Mouse (Mus musculus) embryonic facial prominence, embryonic 14.5 days (tissue): ENCODE measurements at regions not wholly inside any gene's neighbourhood (a gene's known extent, or its start where the extent isn't known, plus 50 kb on each side); places are given as distances from the start of the nearest gene placed in this dataset.

Experiments
- ATAC-seq: fragments of 200-750 bp; cut with Nextera tagmentation; 2 replicates; pipeline ENCODE4 v1.8.0; 2017; ENCODE audit warnings: low read depth, moderate number of reproducible peaks, moderate TSS enrichment
- DNase-seq: peaks from one replicate; pipeline ENCODE4 v3.0.0-alpha.2; 2015; ENCODE audit warnings: low spot score
- H3K27ac ChIP-seq: fragments of 300-500 bp; sonication (generic); replicated peaks from 2 replicates; pipeline ENCODE4 v1.5.1; 2014; ENCODE audit warnings: low read depth, mild to moderate bottlenecking, low read length, moderate library complexity
- H3K27me3 ChIP-seq: fragments of 300-500 bp; sonication (generic); replicated peaks from 2 replicates; pipeline ENCODE4 v1.6.1; 2014; ENCODE audit warnings: low read length; ENCODE audit not compliant: control insufficient read depth, insufficient read depth
- H3K36me3 ChIP-seq: fragments of 300-500 bp; sonication (generic); 2 replicates; pipeline ENCODE4 v1.6.1; 2014; ENCODE audit warnings: low read length, mixed read lengths; ENCODE audit not compliant: control insufficient read depth, insufficient read depth
- H3K4me1 ChIP-seq: fragments of 300-500 bp; sonication (generic); 2 replicates; pipeline ENCODE4 v1.6.1; 2014; ENCODE audit warnings: antibody characterized with exemption, low read length; ENCODE audit not compliant: control insufficient read depth, insufficient read depth
- H3K4me2 ChIP-seq: fragments of 300-500 bp; sonication (generic); 2 replicates; pipeline ENCODE4 v1.6.1; 2014; ENCODE audit warnings: low read depth, mild to moderate bottlenecking, low read length, moderate library complexity, mixed read lengths
- H3K4me3 ChIP-seq: fragments of 300-500 bp; sonication (generic); 2 replicates; pipeline ENCODE4 v1.5.1; 2014; ENCODE audit warnings: low read depth, mild to moderate bottlenecking, low read length
- H3K9ac ChIP-seq: fragments of 300-500 bp; sonication (generic); 2 replicates; pipeline ENCODE4 v1.6.1; 2014; ENCODE audit warnings: low read depth, mild to moderate bottlenecking, low read length, moderate library complexity, mixed read lengths
- H3K9me3 ChIP-seq: fragments of 300-500 bp; sonication (generic); 2 replicates; pipeline ENCODE4 v1.6.1; 2016; ENCODE audit warnings: low read length; ENCODE audit not compliant: control insufficient read depth
- WGBS: fragments of 180-500 bp; shearing (Covaris S2); extraction: QIAGEN DNeasy Blood & Tissue Kit; methylation state at CpG from one replicate; pipeline ENCODE4 v1.1.7; 2014; 5-methylcytosine and 5-hydroxymethylcytosine counted together

DNA sequence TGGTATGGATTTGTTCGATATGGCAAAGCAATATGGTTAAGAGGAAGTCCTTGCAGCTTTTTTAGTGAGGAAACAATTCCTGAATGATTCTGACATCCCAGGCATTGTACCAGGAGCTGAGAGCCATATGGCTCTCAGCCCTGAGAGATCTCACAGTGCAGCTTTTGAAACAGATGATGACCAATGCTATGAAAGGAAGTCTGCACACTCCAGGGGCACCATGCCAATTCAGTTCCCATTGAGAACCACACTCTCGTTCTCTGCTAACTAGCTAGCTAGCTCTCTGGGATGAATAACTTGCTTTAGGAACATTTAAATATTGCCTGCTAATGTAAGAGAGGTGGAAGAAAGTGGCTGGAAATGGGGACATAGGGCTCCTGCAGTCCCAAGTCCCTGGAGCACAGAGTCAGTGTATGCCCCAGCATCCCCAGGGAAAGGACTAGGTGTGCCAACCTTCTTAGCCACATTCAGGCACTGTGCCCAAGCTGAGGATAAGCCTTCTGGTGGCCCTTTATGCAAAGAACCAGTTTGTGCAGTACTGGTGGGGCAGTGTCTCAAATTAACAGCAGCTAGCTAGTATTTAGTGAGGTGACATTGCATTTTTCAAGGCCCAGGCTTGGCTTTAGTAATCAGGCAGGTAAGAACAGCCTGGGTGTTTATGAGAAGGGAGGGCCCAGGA lies 61.8 kb upstream of the Nampt start:
- DNase-seq: peak; percentile 45
- Histone ChIP-seq H3K36me3 (no peaks in the 10 kb centered on the region), H3K9ac (no peak overlapping the region), H3K4me2 (no peak overlapping the region), H3K27ac (no peak overlapping the region), H3K27me3 (no peaks in the 10 kb centered on the region), H3K9me3 (no peaks in the 10 kb centered on the region), H3K4me3 (no peak overlapping the region), H3K4me1 (no peaks in the 10 kb centered on the region)
- ATAC-seq: peak; percentile 53; the same call in 1 of the 2 replicates
- WGBS: 73% methylated on average over 2 of the region's 2 CpGs

DNA sequence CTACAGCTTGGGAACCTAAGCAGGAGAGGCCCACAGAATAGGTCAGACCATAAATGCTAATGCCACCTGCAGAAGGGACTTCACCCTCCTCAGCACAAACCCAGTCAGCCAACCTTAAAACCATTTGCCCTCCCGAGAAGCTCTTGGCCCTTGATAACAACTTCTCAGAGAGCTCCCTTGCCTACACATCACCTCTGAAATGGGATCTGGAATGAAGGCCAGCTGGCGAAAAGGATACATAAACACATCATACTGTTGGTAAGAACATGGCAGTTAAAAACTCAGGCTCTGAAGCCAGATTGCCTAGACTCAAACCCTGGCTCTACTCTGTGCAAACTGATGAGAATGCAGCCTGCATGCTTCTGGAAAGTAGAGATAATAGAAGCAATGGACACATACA lies 61.2 kb upstream of the Nampt start:
- H3K27ac ChIP-seq: no peak overlapping the region
- ATAC-seq: no peak

DNA sequence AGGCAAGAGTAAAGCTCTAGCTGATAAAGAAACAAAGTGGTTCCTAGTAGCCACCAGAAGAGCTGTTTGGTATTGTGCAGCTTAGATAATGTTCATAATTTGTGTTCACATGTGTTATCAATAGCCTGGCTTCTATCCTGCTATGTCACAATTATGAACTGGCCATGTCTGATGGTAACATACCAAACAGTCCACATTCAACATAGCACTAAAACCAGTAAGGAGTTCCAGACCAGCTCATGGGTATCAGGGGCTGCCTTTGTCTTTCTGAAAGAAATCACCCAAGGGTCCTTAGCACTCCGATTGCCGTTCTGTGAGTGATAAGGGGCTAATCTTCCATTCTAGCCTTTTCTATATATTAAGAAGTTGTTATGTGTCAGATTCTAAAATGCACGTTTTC lies 58.7 kb upstream of the Nampt start:
- ATAC-seq: no peak
- no peak overlapping the region for H3K27ac ChIP-seq
- no peaks in the 10 kb centered on the region for H3K36me3 ChIP-seq
- no peaks in the 10 kb centered on the region for H3K27me3 ChIP-seq
- H3K4me1 ChIP-seq: no peaks in the 10 kb centered on the region
- 78% methylated on average over 3 of the region's 3 CpGs for WGBS
- H3K9me3 ChIP-seq: no peaks in the 10 kb centered on the region
- H3K4me3 ChIP-seq: no peak overlapping the region
- DNase-seq: no peak
- H3K9ac ChIP-seq: no peak overlapping the region
- H3K4me2 ChIP-seq: no peak overlapping the region

More for the DNA sequence above, 61.2 kb upstream of the Nampt start:
- DNase-seq: no peak
- no peaks in the 10 kb centered on the region for H3K9me3 ChIP-seq
- 85% methylated on average over 2 of the region's 2 CpGs for WGBS
- H3K4me1 ChIP-seq: no peaks in the 10 kb centered on the region
- no peaks in the 10 kb centered on the region for H3K36me3 ChIP-seq
- no peak overlapping the region for H3K4me3 ChIP-seq
- H3K9ac ChIP-seq: no peak overlapping the region
- H3K27me3 ChIP-seq: no peaks in the 10 kb centered on the region
- no peak overlapping the region for H3K4me2 ChIP-seq

DNA sequence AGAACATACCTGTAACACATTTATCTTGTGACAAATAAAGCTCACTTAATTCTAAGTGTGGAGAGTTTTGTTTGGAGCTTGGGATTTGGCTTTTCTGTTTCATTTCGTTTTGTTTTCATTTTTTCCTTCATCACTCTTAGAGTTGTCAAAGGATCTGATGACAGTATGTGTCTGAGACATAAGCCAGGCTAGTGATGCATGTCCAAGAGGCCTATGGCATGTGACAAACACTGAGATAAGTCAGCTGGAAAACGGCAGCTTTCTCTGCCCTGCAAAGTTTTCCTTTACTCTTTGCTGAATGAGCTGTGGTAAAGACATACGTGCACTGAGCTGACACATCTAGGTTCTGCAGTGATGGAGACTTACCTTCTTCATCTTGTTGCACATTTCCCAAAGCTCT lies 58.3 kb upstream of the Nampt start:
- no peak overlapping the region for H3K27ac ChIP-seq
- no peaks in the 10 kb centered on the region for H3K9me3 ChIP-seq
- H3K36me3 ChIP-seq: no peaks in the 10 kb centered on the region
- no peak for DNase-seq
- H3K4me1 ChIP-seq: no peaks in the 10 kb centered on the region
- ATAC-seq: no peak
- no peak overlapping the region for H3K4me3 ChIP-seq
- WGBS: 53% methylated on average over 3 of the region's 3 CpGs
- H3K4me2 ChIP-seq: no peak overlapping the region
- H3K27me3 ChIP-seq: no peaks in the 10 kb centered on the region
- H3K9ac ChIP-seq: no peak overlapping the region

DNA sequence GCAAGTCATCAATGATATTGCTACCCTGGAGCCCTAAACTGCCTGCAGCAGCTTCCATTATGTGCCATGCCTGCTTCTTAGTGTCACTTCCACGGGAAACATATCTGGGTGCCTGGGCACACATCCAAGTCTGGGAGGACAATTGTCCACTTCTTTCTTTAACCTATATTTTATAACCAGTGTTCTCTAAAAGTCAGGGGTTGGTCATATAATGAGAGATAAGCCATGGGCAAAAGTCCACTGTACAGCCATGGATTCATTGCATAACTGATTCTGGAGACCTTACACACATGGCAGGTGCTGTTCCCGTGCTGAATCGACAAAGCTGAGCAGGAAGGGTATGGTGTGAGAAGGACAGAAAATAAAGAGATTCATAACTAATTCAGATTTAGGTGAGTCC lies 55.1 kb upstream of the Nampt start:
- H3K9me3 ChIP-seq: no peaks in the 10 kb centered on the region
- DNase-seq: no peak
- H3K27me3 ChIP-seq: no peaks in the 10 kb centered on the region
- no peaks in the 10 kb centered on the region for H3K4me1 ChIP-seq
- no peaks in the 10 kb centered on the region for H3K36me3 ChIP-seq
- 71% methylated on average over 3 of the region's 3 CpGs for WGBS
- H3K4me3 ChIP-seq: no peak overlapping the region
- ATAC-seq: no peak
- no peak overlapping the region for H3K9ac ChIP-seq
- H3K4me2 ChIP-seq: no peak overlapping the region
- H3K27ac ChIP-seq: no peak overlapping the region

DNA sequence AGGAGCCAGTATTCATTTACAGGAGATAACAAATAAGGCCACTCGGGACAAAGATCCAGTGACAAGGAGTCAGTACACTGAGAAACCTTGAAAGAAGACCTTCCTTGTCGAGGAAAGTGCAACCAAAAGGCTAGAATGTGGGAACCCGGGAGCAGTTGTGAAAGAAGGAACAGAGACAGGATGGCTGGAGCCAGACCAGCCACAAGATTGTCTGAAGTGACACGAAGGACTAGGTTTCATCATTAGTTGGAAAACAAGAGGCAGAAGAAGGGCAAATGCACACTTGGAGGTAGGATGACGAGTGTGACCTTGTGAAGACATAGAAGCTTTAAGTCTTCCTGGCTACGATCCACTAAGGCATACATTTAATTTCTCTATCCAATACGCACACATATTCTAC lies 54.6 kb upstream of the Nampt start:
- 87% methylated on average over 7 of the region's 7 CpGs for WGBS
- H3K27me3 ChIP-seq: no peaks in the 10 kb centered on the region
- H3K9ac ChIP-seq: no peak overlapping the region
- H3K36me3 ChIP-seq: no peaks in the 10 kb centered on the region
- ATAC-seq (no peak), DNase-seq (no peak)
- H3K4me2 ChIP-seq: no peak overlapping the region
- no peaks in the 10 kb centered on the region for H3K9me3 ChIP-seq
- no peaks in the 10 kb centered on the region for H3K4me1 ChIP-seq
- H3K4me3 ChIP-seq: no peak overlapping the region
- no peak overlapping the region for H3K27ac ChIP-seq

DNA sequence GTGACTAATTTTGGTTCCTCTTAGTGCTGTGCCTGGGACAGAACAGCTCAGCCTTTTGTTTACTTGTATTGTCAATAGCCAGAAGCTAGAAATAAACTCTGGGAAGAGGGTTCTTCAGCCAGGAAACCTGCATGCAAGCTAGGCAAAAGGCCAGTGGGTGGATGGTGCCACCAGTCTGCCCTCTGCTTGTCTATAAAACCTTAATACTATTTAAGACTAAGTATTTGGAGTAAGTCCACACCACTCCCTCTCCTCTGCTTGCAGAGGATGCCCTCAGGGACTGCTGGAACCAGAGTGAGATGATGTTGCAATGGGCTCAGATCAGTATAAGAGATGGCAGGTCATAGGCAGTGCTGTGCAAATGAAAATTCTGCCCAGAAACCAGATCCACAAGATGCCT lies 53.5 kb upstream of the Nampt start:
- no peak overlapping the region for H3K27ac ChIP-seq
- H3K9me3 ChIP-seq: no peaks in the 10 kb centered on the region
- H3K4me3 ChIP-seq: no peak overlapping the region
- no peak overlapping the region for H3K9ac ChIP-seq
- no peaks in the 10 kb centered on the region for H3K27me3 ChIP-seq
- H3K36me3 ChIP-seq: no peaks in the 10 kb centered on the region
- ATAC-seq: no peak
- no peaks in the 10 kb centered on the region for H3K4me1 ChIP-seq
- H3K4me2 ChIP-seq: no peak overlapping the region
- peak; percentile 19 for DNase-seq

DNA sequence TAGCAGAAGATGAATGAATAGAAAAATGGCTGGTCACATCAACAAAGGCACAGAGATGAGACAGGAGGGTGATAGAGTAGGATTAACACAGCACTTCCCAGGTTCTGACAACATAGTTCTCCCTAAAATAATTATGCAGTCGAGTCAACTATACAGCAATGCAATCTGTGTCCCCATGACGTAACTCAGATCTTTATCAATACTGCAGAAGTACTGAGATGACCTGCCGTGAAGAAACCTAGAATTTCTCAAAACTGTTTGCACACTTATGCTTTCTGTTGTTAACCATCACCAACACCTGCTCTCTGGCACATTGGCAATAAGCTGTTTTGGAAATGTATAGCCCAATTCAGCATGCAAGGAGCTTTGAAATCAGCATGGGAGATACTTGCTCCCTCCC lies 52.8 kb upstream of the Nampt start:
- Histone ChIP-seq H3K4me1 (no peaks in the 10 kb centered on the region), H3K4me2 (no peak overlapping the region), H3K27me3 (no peaks in the 10 kb centered on the region), H3K36me3 (no peaks in the 10 kb centered on the region), H3K4me3 (no peak overlapping the region), H3K9me3 (no peaks in the 10 kb centered on the region), H3K9ac (no peak overlapping the region), H3K27ac (no peak overlapping the region)
- no peak for ATAC-seq
- 74% methylated on average over 3 of the region's 3 CpGs for WGBS
- no peak for DNase-seq

DNA sequence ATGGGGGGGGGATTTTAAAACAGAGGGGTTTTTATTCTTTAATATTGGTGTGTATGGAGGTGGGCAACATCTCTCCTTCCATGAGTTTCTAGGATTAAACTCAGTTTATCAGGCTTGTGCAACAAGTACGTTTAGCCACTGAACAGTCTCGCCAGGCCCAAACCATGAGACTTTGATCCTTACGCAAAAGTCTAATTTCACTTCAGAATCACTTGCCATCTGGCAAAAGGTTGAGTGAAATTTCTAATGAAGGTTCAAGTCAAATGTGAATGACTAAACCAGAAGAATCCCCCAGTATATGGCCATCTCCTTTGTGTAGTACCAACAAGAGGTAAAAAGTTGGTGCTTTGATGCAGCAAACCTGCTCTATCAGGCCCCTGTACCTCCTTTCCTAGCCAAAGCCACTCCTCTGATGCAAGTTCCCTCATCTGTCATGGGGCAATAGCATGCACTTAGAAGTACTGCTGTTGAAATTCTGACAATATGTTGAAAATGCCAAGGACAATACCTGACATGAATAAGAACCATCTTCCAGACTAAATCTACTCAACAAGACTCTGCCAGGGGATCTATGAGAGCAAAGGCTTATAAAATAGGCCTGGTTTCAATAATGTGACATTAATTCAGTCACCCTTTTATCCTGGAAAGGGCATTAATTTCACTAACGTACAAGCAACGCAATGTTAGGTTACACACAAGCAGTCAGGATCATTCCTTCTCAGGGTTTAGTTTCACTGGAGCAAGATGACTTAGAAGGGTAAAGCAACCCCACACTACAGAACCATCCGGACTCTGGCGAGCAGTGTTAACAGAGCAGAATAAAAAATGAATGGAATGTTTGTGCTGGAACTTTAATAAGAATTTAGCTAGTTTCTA lies 51.9 kb upstream of the Nampt start:
- DNase-seq: peak; percentile 36
- 74% methylated on average over 7 of the region's 7 CpGs for WGBS
- ATAC-seq: no peak
- Histone ChIP-seq H3K27me3 (no peaks in the 10 kb centered on the region), H3K9ac (no peak overlapping the region), H3K4me1 (no peaks in the 10 kb centered on the region), H3K36me3 (no peaks in the 10 kb centered on the region), H3K4me3 (no peak overlapping the region), H3K9me3 (no peaks in the 10 kb centered on the region), H3K27ac (no peak overlapping the region), H3K4me2 (no peak overlapping the region)
